Mouse (Mus musculus): Measurements from ENCODE around the gene Zfp62. TPM values are rescaled to one million over a fixed set of nuclear protein-coding genes. Genes with fewer than 3 reads are reported as not detected.

Gene Zfp62
- polyA plus RNA-seq, 1 experiment from 2014 or later, result 36.9 TPM

- under 1% methylated on average over 58 of the region's 60 CpGs for WGBS
- H3K4me2 ChIP-seq, result peak within 1 kb of the TSS; percentile 67
- peak within 1 kb of the TSS; percentile 62 for H3K9ac ChIP-seq
- peak; percentile 97 for ATAC-seq (ENCODE audit: insufficient number of reproducible peaks, low FRiP score, low TSS enrichment, low read depth)
- peak within 1 kb of the TSS; percentile 96 for H3K27ac ChIP-seq
- H3K4me1 ChIP-seq, result peaks cover 36% of the 10 kb centered on the region
- H3K36me3 ChIP-seq, result no peaks in the 10 kb centered on the region
- H3K9me3 ChIP-seq, result no peaks in the 10 kb centered on the region
- no peaks in the 10 kb centered on the region for H3K27me3 ChIP-seq
- peak within 1 kb of the TSS; percentile 58 for H3K4me3 ChIP-seq
Observed at GRCm38 (mm10) chr11:49243727-49244594, 40.9 kb downstream of the Zfp62 start, which contains the start of gene Mgat1. Mgat1 (plus strand) TSS chr11:49244191.

- WGBS, result 1% methylated on average over 4 of the region's 4 CpGs
- Histone ChIP-seq H3K9ac (0 out of 2 replicates have a peak overlapping the region, but pooled peaks have one; percentile 7), H3K4me1 (peaks cover 41% of the 10 kb centered on the region)
Observed at GRCm38 (mm10) chr11:49244595-49244930, 41.5 kb downstream of the Zfp62 start.

GRCm38 (mm10) chr11:49245176-49245575 lies 42.1 kb downstream of the Zfp62 start:
- Histone ChIP-seq H3K27ac (peak overlapping the region; percentile 96), H3K9me3 (no peaks in the 10 kb centered on the region), H3K4me1 (peaks cover 47% of the 10 kb centered on the region), H3K9ac (no peak overlapping the region), H3K36me3 (no peaks in the 10 kb centered on the region), H3K27me3 (no peaks in the 10 kb centered on the region), H3K4me2 (peak overlapping the region; percentile 67), H3K4me3 (peak overlapping the region; percentile 58)
- 11% methylated on average over 7 of the region's 7 CpGs for WGBS
- no peak for ATAC-seq (ENCODE audit: insufficient number of reproducible peaks, low FRiP score, low TSS enrichment, low read depth)

More at GRCm38 (mm10) chr11:49244595-49244930, 41.5 kb downstream of the Zfp62 start:
- no peak for ATAC-seq (ENCODE audit: insufficient number of reproducible peaks, low FRiP score, low TSS enrichment, low read depth)
- Histone ChIP-seq H3K4me2 (peak overlapping the region; percentile 67), H3K27ac (peak overlapping the region; percentile 96), H3K27me3 (no peaks in the 10 kb centered on the region), H3K9me3 (no peaks in the 10 kb centered on the region), H3K36me3 (no peaks in the 10 kb centered on the region), H3K4me3 (peak overlapping the region; percentile 58)

- peaks cover 49% of the 10 kb centered on the region for H3K4me1 ChIP-seq
Observed at GRCm38 (mm10) chr11:49245634-49246415, 42.7 kb downstream of the Zfp62 start.

GRCm38 (mm10) chr11:49246523-49246922 lies 43.4 kb downstream of the Zfp62 start:
- Histone ChIP-seq H3K9me3 (no peaks in the 10 kb centered on the region), H3K36me3 (no peaks in the 10 kb centered on the region), H3K9ac (no peak overlapping the region), H3K27ac (0 out of 2 replicates have a peak overlapping the region, but pooled peaks have one; percentile 96), H3K4me1 (peaks cover 56% of the 10 kb centered on the region), H3K4me2 (no peak overlapping the region), H3K27me3 (no peaks in the 10 kb centered on the region), H3K4me3 (no peak overlapping the region)
- no peak for ATAC-seq (ENCODE audit: insufficient number of reproducible peaks, low FRiP score, low TSS enrichment, low read depth)
- 79% methylated on average over 4 of the region's 4 CpGs for WGBS

More at GRCm38 (mm10) chr11:49245634-49246415, 42.7 kb downstream of the Zfp62 start:
- peak overlapping the region; percentile 96 for H3K27ac ChIP-seq
- H3K36me3 ChIP-seq, result no peaks in the 10 kb centered on the region
- no peaks in the 10 kb centered on the region for H3K9me3 ChIP-seq
- H3K4me2 ChIP-seq, result peak overlapping the region; percentile 67
- peak overlapping the region; percentile 58 for H3K4me3 ChIP-seq
- H3K9ac ChIP-seq, result no peak overlapping the region
- no peaks in the 10 kb centered on the region for H3K27me3 ChIP-seq
- ATAC-seq (ENCODE audit: insufficient number of reproducible peaks, low FRiP score, low TSS enrichment, low read depth), result no peak
- WGBS, result 34% methylated on average over 12 of the region's 12 CpGs

- WGBS, result 23% methylated on average over 2 of the region's 2 CpGs
- Histone ChIP-seq H3K27me3 (no peaks in the 10 kb centered on the region), H3K4me1 (peaks cover 64% of the 10 kb centered on the region), H3K9ac (no peak overlapping the region), H3K4me3 (no peak overlapping the region), H3K27ac (peak overlapping the region; percentile 18; the same call in 1 of the 2 replicates), H3K4me2 (no peak overlapping the region), H3K9me3 (no peaks in the 10 kb centered on the region), H3K36me3 (peaks cover 5% of the 10 kb centered on the region; the same call in 1 of the 2 replicates)
- no peak for ATAC-seq (ENCODE audit: insufficient number of reproducible peaks, low FRiP score, low TSS enrichment, low read depth)
Observed at GRCm38 (mm10) chr11:49247255-49247654, 44.2 kb downstream of the Zfp62 start.

- Histone ChIP-seq H3K4me3 (no peak overlapping the region), H3K27me3 (no peaks in the 10 kb centered on the region), H3K9me3 (no peaks in the 10 kb centered on the region), H3K27ac (peak overlapping the region; percentile 97), H3K4me2 (no peak overlapping the region), H3K9ac (no peak overlapping the region), H3K36me3 (peaks cover 12% of the 10 kb centered on the region), H3K4me1 (peaks cover 58% of the 10 kb centered on the region)
- ATAC-seq (ENCODE audit: insufficient number of reproducible peaks, low FRiP score, low TSS enrichment, low read depth), result no peak
- WGBS, result 67% methylated on average over 6 of the region's 6 CpGs
Observed at GRCm38 (mm10) chr11:49248226-49248973, 45.3 kb downstream of the Zfp62 start.

GRCm38 (mm10) chr11:49248974-49249700 lies 46.0 kb downstream of the Zfp62 start:
- Histone ChIP-seq H3K27ac (peak overlapping the region; percentile 97), H3K9me3 (no peaks in the 10 kb centered on the region), H3K36me3 (peaks cover 20% of the 10 kb centered on the region), H3K4me1 (peaks cover 58% of the 10 kb centered on the region), H3K27me3 (no peaks in the 10 kb centered on the region), H3K4me3 (peak overlapping the region; percentile 77; the same call in 1 of the 2 replicates), H3K9ac (no peak overlapping the region), H3K4me2 (peak overlapping the region; percentile 60)
- WGBS, result 68% methylated on average over 6 of the region's 6 CpGs
- ATAC-seq (ENCODE audit: insufficient number of reproducible peaks, low FRiP score, low TSS enrichment, low read depth), result no peak

GRCm38 (mm10) chr11:49249811-49250421 lies 46.8 kb downstream of the Zfp62 start:
- Histone ChIP-seq H3K4me2 (peak overlapping the region; percentile 60), H3K27ac (peak overlapping the region; percentile 97), H3K9ac (peak overlapping the region; percentile 91), H3K4me3 (peak overlapping the region; percentile 77), H3K27me3 (no peaks in the 10 kb centered on the region), H3K9me3 (no peaks in the 10 kb centered on the region), H3K4me1 (peaks cover 54% of the 10 kb centered on the region), H3K36me3 (peaks cover 27% of the 10 kb centered on the region)
- no peak; the same call in 1 of the 2 replicates for ATAC-seq (ENCODE audit: insufficient number of reproducible peaks, low FRiP score, low TSS enrichment, low read depth)
- 8% methylated on average over 10 of the region's 10 CpGs for WGBS

- no peaks in the 10 kb centered on the region for H3K9me3 ChIP-seq
- peak overlapping the region; percentile 97 for H3K27ac ChIP-seq
- peaks cover 33% of the 10 kb centered on the region for H3K36me3 ChIP-seq
- peak; percentile 93 for ATAC-seq (ENCODE audit: insufficient number of reproducible peaks, low FRiP score, low TSS enrichment, low read depth)
- peak overlapping the region; percentile 77 for H3K4me3 ChIP-seq
- H3K9ac ChIP-seq, result peak overlapping the region; percentile 91
- peak overlapping the region; percentile 60 for H3K4me2 ChIP-seq
- H3K4me1 ChIP-seq, result peaks cover 46% of the 10 kb centered on the region
- 1% methylated on average over 45 of the region's 45 CpGs for WGBS
- H3K27me3 ChIP-seq, result no peaks in the 10 kb centered on the region
Observed at GRCm38 (mm10) chr11:49250422-49251379, 47.6 kb downstream of the Zfp62 start.

Data from limb, embryonic 15.5 days (tissue).